Mouse (Mus musculus): ENCODE results near the gene Dpp3. TPM values are rescaled to one million over a fixed set of nuclear protein-coding genes. Genes with fewer than 3 reads are reported as not detected.

The Dpp3 gene
- total and polyA plus RNA-seq, 3 experiments = 58.7 to 82.7 TPM; not detected in 1

- peak; percentile 97 for DNase-seq (ENCODE audit: low read depth, low spot score)
- Histone ChIP-seq H3K36me3 (ENCODE audit: control insufficient read depth in 1 of 2, insufficient read depth in 2 of 2, low read length in 2 of 2) (peaks cover 0 to 5% of the 10 kb centered on the region in 2 experiments; a peak in 2 of 4 replicates), H3K9ac (ENCODE audit: control insufficient read depth, low read depth, low read length, poor library complexity, severe bottlenecking) (peak within 1 kb of the TSS; percentile 97), H3K79me2 (ENCODE audit: control insufficient read depth, insufficient read depth, low read length, poor library complexity) (peaks cover 3% of the 10 kb centered on the region; the same call in 1 of the 2 replicates), H3K4me3 (ENCODE audit: control insufficient read depth in 1 of 2, insufficient read depth in 1 of 2, low read depth in 2 of 2, low read length in 2 of 2) (peak within 1 kb of the TSS; percentile 89 to 98), H3K4me1 (ENCODE audit: control insufficient read depth in 1 of 2, insufficient read depth in 2 of 2, low read length in 2 of 2) (peaks cover 0 to 5% of the 10 kb centered on the region in 2 experiments; a peak in 3 of 4 replicates), H3K9me3 (replicated peaks; ENCODE audit: insufficient read depth, low read length) (no peaks in the 10 kb centered on the region), H3K27ac (ENCODE audit: control insufficient read depth, low read depth, low read length) (peak within 1 kb of the TSS; percentile 89), H3K27me3 (ENCODE audit: control insufficient read depth in 1 of 2, insufficient read depth in 2 of 2, low read length in 2 of 2) (no peaks in the 10 kb centered on the region)
- TF ChIP-seq RCOR1 (IDR thresholded peaks at IDR 0.05; ENCODE audit: low read depth, low read length) (no peak), GATA1 (IDR thresholded peaks at IDR 0.05; ENCODE audit: low read depth, low read length) (peak; percentile 72), POLR2A (IDR thresholded peaks at IDR 0.05; ENCODE audit: control insufficient read depth in 1 of 2, insufficient read depth in 1 of 2, low read depth in 1 of 2, low read length in 2 of 2, poor library complexity in 1 of 2) (peak; percentile 52 to 59; a peak in 2 of 4 replicates), E2F4 (IDR thresholded peaks at IDR 0.05; ENCODE audit: borderline replicate concordance, low read depth, low read length) (no peak), TCF12 (IDR thresholded peaks at IDR 0.05; ENCODE audit: low read depth, low read length) (0 out of 2 replicates have a peak, but pooled peaks have one; percentile 3), CTCF (IDR thresholded peaks at IDR 0.05 in 2 of 3, conservative IDR thresholded peaks at IDR 0.05 in 1 of 3; ENCODE audit: control insufficient read depth in 1 of 3, insufficient read depth in 1 of 3, low read depth in 2 of 3, low read length in 3 of 3, poor library complexity in 1 of 3, severe bottlenecking in 1 of 3) (peak; percentile 74 to 77 (median 76)), ELF1 (IDR thresholded peaks at IDR 0.05; ENCODE audit: low read depth, low read length) (no peak; the same call in 1 of the 2 replicates), ZMIZ1 (IDR thresholded peaks at IDR 0.05; ENCODE audit: low read depth, low read length) (0 out of 2 replicates have a peak, but pooled peaks have one; percentile 45), TBP (IDR thresholded peaks at IDR 0.05; ENCODE audit: low read depth, low read length) (peak; percentile 65), MAX (IDR thresholded peaks at IDR 0.05; ENCODE audit: low read length) (peak; percentile 100), MEF2A (IDR thresholded peaks at IDR 0.05; ENCODE audit: extremely low read depth, insufficient replicate concordance, low read depth, low read length, poor library complexity, severe bottlenecking) (no peak), MYC (IDR thresholded peaks at IDR 0.05; ENCODE audit: low read depth, low read length) (peak; percentile 91), MAFK (IDR thresholded peaks at IDR 0.05; ENCODE audit: borderline replicate concordance, low read depth, low read length) (no peak), GABPA (IDR thresholded peaks at IDR 0.05; ENCODE audit: low read depth, low read length) (no peak), USF1 (IDR thresholded peaks at IDR 0.05; ENCODE audit: low read depth, low read length) (0 out of 2 replicates have a peak, but pooled peaks have one; percentile 34), CHD2 (IDR thresholded peaks at IDR 0.05; ENCODE audit: low read length) (peak; percentile 60; the same call in 1 of the 2 replicates), SIN3A (IDR thresholded peaks at IDR 0.05; ENCODE audit: low read length) (peak; percentile 95), ZC3H11A (IDR thresholded peaks at IDR 0.05; ENCODE audit: low read depth, low read length) (no peak), MAZ (IDR thresholded peaks at IDR 0.05; ENCODE audit: low read depth, low read length) (0 out of 2 replicates have a peak, but pooled peaks have one; percentile 24), HCFC1 (IDR thresholded peaks at IDR 0.05; ENCODE audit: low read depth, low read length) (peak; percentile 98), ZNF384 (IDR thresholded peaks at IDR 0.05; ENCODE audit: low read depth, low read length) (no peak), POLR2AphosphoS5 (IDR thresholded peaks at IDR 0.05; ENCODE audit: borderline replicate concordance, low read depth, low read length) (no peak), ETS1 (IDR thresholded peaks at IDR 0.05; ENCODE audit: low read depth, low read length) (no peak), MXI1 (IDR thresholded peaks at IDR 0.05; ENCODE audit: low read depth, low read length) (peak; percentile 94), USF2 (IDR thresholded peaks at IDR 0.05; ENCODE audit: borderline replicate concordance in 1 of 2, insufficient read depth in 1 of 2, low read depth in 1 of 2, low read length in 2 of 2) (no peak), CHD1 (IDR thresholded peaks at IDR 0.05; ENCODE audit: low read depth, low read length) (no peak), NELFE (IDR thresholded peaks at IDR 0.05; ENCODE audit: low read depth, low read length) (peak; percentile 69), KAT2A (conservative IDR thresholded peaks at IDR 0.05; ENCODE audit: low read depth, low read length) (peak; percentile 94), ZKSCAN1 (IDR thresholded peaks at IDR 0.05; ENCODE audit: low read depth, low read length) (no peak), SMC3 (IDR thresholded peaks at IDR 0.05; ENCODE audit: low read depth, low read length) (peak; percentile 53; the same call in 1 of the 2 replicates), NRF1 (IDR thresholded peaks at IDR 0.05; ENCODE audit: insufficient read depth, low read depth, low read length, poor library complexity, severe bottlenecking) (peak; percentile 35; the same call in 1 of the 2 replicates), EP300 (IDR thresholded peaks at IDR 0.05; ENCODE audit: low read depth in 1 of 2, low read length in 2 of 2) (0 out of 4 replicates have a peak, but pooled peaks of 1 of the 2 experiments have one; percentile 9), JUND (IDR thresholded peaks at IDR 0.05; ENCODE audit: low read depth, low read length) (peak; percentile 69; the same call in 1 of the 2 replicates), UBTF (IDR thresholded peaks at IDR 0.05; ENCODE audit: borderline replicate concordance, insufficient read depth, low read depth, low read length) (no peak), RAD21 (IDR thresholded peaks at IDR 0.05; ENCODE audit: low read depth, low read length) (peak; percentile 31)
Measured at GRCm38 (mm10) chr19:4961928-4962601, 34.0 kb upstream of the Dpp3 start, which contains the start of gene Mrpl11. Gene Mrpl11, plus strand, starts transcription at chr19:4962147.

Data from MEL (cell line).